Mouse (Mus musculus): ENCODE results near the gene Ttc7b.

GRCm38 (mm10) chr12:100527241-100527640, 6.6 kb upstream of the Ttc7b start:
- TF ChIP-seq POLR2A (IDR thresholded peaks at IDR 0.05; ENCODE audit: insufficient read length, low read depth) (no peak), MAX (IDR thresholded peaks at IDR 0.05; ENCODE audit: low read depth) (no peak), MYOG (IDR thresholded peaks at IDR 0.05; ENCODE audit: control insufficient read depth in 1 of 3, insufficient read depth in 1 of 3, insufficient read length in 2 of 3, low read depth in 2 of 3) (no peak), USF1 (IDR thresholded peaks at IDR 0.05; ENCODE audit: low read depth) (no peak), MYOD1 (IDR thresholded peaks at IDR 0.05; ENCODE audit: control insufficient read depth in 1 of 3, insufficient read length in 2 of 3, low read depth in 2 of 3) (no peak), TCF12 (IDR thresholded peaks at IDR 0.05; ENCODE audit: insufficient read depth, poor library complexity, severe bottlenecking) (no peak), E2F4 (IDR thresholded peaks at IDR 0.05; ENCODE audit: insufficient read depth) (no peak), TCF3 (IDR thresholded peaks at IDR 0.05; ENCODE audit: insufficient read length, low read depth) (no peak), POLR2AphosphoS2 (IDR thresholded peaks at IDR 0.05; ENCODE audit: insufficient read length, low read depth) (no peak)
